Mouse (Mus musculus): ENCODE measurements around the gene Cct8l1.

GRCm38 (mm10) chr5:25541661-25542060 is 25.8 kb downstream of the Cct8l1 start:
- TF ChIP-seq CTCF (IDR thresholded peaks at IDR 0.05; ENCODE audit: low read depth), result no peak
- TF ChIP-seq EP300 (IDR thresholded peaks at IDR 0.05; ENCODE audit: low read depth), result no peak
